Mouse (Mus musculus) heart, adult 2 months (tissue): ENCODE data around the gene Rwdd2a.

Experiments
- CTCF ChIP-seq: fragments of 200-600 bp; IDR thresholded peaks from 2 replicates; pipeline ENCODE4 v1.8.1; 2022; ENCODE audit warnings: antibody characterized with exemption, mild to moderate bottlenecking, moderate library complexity
- POLR2A ChIP-seq: fragments of 200-500 bp; IDR thresholded peaks from 2 replicates; pipeline ENCODE4 v1.6.1; 2011; ENCODE audit warnings: mild to moderate bottlenecking, low read depth, low read length, control low read depth; ENCODE audit not compliant: insufficient read depth

- no peak for TF ChIP-seq CTCF
- TF ChIP-seq POLR2A: no peak
These were observed 44.0 kb downstream of the Rwdd2a start for GRCm38 (mm10) chr9:86615765-86616164.
